Mouse (Mus musculus) testis, postnatal 10 days (tissue): Measurements from ENCODE around the gene Atp10a.
"Not testable (repeated sequence)": the region's sequence is repeated elsewhere in the genome, so short reads cannot be mapped to it uniquely, and the experiment has no call there.

Source experiments
- DNase-seq: peaks from one replicate; pipeline ENCODE4 v3.0.0; 2021; ENCODE audit warnings: low spot score

The Atp10a gene

DNA sequence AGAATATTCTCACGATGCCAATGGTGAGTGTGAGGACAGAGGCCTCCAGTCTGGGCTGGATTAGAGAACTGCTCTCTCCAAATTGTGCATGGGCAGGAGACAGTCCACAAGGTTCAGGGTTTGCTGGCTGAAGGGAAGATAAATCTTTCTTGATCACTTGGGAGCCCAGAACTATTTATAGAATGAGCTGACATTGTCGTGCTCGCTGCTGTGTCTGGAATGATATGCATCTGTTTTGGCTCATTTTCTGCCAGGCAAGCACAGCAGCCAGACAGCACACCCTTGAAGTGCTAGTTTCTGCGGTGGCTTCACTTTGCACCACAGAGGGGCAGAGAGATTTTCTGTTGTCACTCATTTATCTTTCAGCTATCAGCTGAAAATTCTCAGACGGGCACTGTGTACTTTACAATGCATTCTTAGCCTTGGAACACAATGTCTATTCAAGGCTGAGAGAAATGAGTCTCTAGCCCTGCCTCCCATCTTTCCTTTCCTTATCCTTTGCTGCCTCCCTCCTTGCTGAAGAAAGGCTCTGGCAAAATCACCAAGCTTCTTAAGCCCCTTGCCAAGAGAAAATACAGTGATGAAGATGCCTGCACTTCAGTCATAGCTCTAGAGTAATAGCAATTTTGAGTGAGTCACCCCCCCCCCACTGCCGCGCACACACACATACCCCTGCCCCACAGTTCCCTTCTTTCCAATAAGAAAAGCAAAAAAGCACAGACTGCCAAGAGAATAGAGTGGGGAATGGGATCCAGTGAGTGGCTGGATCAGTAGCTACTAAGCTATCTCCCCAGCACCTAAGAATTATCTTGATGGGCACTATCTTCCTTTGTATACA, 132.7 kb downstream of the Atp10a start:
- no peak for DNase-seq

DNA sequence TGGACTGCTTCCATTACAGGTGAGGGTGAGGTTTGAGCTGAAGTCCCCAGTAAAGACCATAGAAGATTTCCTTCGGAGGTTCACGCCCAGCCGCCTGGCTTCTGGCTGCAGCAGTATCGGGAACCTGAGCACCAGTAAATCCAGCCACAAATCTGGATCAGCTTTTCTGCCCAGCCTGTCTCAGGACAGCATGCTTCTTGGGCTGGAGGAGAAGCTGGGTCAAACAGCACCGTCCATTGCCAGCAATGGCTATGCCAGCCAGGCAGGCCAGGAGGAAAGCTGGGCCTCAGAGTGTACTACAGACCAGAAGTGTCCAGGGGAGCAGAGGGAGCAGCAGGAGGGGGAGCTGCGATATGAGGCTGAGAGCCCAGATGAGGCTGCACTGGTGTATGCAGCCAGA, 141.3 kb downstream of the Atp10a start:
- DNase-seq: no peak

DNA sequence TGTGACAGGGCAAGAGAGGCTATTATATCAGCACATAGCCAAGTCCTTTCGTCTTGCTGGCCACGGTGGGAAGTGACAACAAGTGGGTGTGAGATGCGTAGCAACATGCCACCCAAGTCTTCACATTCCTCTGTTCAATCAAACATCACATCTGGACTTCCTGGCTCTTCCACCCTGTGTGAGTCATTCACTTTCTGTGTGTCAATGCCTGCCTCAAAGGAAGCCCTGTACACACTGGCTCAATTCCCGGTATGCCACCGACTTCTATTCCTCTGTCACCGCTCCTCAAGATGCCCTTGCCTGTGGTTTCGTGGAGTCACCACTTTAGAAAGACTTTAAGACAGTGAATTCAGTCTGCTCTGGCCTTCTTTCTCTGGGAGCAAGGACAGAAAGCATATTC, 144.9 kb downstream of the Atp10a start:
- DNase-seq: no peak

GRCm38 (mm10) chr7:58801791-58802190, 145.8 kb downstream of the Atp10a start:
- DNase-seq: no peak

GRCm38 (mm10) chr7:58822147-58822681, 166.2 kb downstream of the Atp10a start:
- no peak for DNase-seq

GRCm38 (mm10) chr7:58824686-58825085, 168.7 kb downstream of the Atp10a start:
- DNase-seq: no peak

GRCm38 (mm10) chr7:58829111-58829510, 173.1 kb downstream of the Atp10a start:
- no peak for DNase-seq

- not testable (repeated sequence) for DNase-seq
Measured at GRCm38 (mm10) chr7:58836855-58837606, 181.1 kb downstream of the Atp10a start.

DNA sequence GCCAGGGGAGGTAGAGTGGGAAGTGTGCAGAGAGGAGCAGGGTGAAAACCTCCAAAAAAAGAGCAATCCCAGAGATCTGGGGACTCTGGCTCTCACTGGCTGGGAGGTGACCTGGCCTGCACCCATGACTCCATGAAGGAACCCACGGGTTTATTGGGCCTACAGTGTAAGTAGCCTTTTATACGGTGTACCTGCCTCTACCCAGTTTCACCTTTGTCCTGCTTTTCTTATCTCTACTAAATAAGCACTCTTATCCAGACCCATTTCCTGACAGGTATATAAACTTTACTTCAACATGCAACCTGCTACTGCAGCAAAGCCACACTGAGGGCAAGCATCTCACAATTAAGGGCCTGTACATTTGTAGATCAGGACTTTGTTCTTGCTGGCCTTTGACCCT, 184.4 kb downstream of the Atp10a start:
- DNase-seq: no peak

DNA sequence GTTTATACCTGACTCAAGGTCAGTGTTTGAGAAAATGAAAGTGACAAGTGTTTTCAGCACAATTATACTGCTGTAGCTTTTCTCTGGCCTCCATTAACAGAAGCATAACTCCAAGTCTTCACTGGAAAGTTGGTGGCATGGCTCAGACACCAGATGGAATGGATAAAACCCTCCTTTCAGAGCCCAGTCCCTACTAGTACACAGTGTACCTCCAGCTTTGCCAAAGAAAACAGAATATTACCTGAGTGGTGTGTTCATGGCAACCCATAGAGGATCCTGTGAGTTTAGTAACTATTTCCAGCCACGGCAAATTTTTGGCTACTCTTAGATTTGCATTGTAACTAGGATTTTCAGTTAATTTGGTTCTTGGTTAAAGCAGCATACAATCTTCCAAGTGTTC, 185.1 kb downstream of the Atp10a start:
- no peak for DNase-seq

DNA sequence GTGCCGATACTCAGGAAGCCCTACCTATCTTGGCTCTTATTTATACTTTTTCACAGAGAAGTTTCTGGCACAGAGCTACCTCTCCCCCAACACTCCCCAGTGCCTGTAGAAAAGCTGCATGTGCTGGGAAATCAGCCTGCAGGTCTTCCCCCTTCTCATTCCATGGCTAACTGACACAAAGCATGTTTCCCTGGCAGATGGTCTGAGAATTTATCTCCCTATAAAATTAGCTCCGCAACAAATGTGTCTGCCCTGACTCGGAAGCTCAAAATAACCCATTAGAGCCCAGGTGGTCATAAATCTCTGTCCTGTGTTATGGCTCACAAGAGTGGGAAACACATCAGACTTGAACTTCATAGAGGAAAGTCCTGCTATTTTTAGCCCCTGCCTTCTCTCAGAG, 186.9 kb downstream of the Atp10a start:
- DNase-seq: no peak

DNA sequence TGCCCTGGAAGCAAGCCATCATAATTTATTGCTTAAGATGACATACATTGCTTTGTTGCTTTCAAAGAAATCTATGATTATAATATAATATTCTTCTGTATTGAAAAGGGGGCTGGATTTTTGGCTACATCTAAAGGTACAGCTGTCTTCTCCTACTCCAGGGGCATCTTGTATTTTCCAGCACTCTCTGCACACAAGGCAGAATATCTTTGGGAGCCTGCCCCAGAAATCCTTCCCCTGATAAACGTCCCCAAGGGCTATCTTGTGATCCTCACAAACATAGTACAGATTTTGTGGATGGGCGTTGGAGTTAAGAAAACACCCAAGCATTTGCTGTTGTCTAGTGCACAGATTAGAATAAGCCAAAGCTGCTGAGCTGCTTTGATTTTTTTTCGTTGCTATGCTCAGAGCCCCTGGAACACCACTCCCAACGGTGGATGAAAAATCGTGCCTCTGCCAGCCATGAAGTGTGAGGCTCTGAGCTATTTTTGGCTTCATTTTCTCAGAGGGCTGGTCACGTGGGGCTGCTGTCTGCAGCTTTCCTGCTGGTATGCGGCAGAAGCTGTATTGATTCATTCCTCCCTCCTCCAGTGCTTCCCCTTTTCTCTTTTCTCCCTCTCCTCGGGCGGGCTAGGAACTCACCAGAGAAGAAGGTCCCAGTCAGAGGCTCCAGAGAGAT, 187.9 kb downstream of the Atp10a start:
- peak; percentile 69 for DNase-seq

- no peak for DNase-seq
Measured at GRCm38 (mm10) chr7:58844449-58844848, 188.5 kb downstream of the Atp10a start.

DNA sequence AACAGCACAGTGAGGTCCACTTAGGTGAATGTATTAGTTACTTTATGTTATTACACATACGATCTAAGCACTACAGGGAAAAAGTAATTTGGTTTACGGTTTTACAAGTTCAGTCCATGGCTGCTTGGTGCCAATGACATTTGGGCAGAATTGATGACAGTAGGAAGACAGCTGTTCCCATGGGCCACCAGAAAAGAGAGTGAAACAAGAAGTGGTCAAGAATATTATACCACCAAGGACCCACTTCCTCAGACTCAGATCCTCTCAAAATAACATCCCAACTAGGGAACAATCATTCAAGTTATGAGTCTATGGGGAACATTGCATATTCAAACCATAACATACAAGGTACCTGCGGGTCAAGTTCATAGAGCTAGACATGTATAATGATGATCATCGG, 203.0 kb downstream of the Atp10a start:
- DNase-seq: no peak

- no peak for DNase-seq
Measured at GRCm38 (mm10) chr7:58863174-58863573, 207.2 kb downstream of the Atp10a start.

- DNase-seq: no peak
Measured at GRCm38 (mm10) chr7:58866865-58867614, 211.1 kb downstream of the Atp10a start.

DNA sequence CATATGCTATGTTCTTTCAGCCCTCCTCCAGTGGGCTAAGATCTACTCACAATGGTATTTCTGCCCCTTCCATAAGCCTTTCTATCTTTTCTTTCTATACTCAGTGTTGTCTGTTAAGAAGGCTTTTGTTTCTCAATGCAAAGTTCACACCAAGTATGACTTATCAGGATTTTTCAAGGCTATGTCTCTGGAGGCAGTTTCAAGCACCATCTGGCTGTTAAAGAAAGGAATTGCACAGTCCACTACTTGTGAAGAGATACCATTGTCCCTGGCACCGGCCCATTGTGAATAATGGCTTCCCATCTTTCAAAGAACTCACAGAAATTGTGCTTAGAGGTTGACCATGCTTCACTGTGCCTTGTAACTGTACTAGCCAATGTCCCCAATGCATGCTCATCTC, 214.7 kb downstream of the Atp10a start:
- no peak for DNase-seq

DNA sequence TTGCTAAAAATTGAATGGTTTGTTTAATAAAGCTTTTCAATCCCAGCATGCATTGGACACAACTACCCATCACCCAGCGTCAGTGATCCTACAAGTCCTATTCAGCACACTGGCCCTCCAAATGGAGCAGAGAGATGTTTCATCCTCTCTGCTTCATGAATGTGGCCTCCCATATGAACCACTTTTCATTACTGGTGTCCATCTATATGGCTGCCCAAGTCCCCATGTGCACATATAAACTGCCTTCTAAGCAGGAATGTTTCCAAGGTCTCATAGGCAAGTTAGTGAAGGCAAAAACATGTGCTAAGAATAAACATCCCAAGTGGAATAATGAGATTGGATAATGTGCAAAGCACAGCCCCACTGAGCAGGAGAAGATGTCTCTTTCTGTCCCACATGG, 217.7 kb downstream of the Atp10a start:
- DNase-seq: no peak
